Mouse (Mus musculus) intestine, embryonic 15.5 days (tissue): ENCODE measurements around the gene Zfp787. TPM values are rescaled to one million over a fixed set of nuclear protein-coding genes. Genes with fewer than 3 reads are reported as not detected.

Experiments
- ATAC-seq: fragments of 200-750 bp; cut with Nextera tagmentation; 2 replicates; pipeline ENCODE4 v1.8.0; 2017; ENCODE audit warnings: moderate TSS enrichment, moderate library complexity
- H3K27ac ChIP-seq: fragments of 300-500 bp; sonication (generic); 2 replicates; pipeline ENCODE4 v1.5.1; 2015; ENCODE audit warnings: mild to moderate bottlenecking, inconsistent platforms
- H3K27me3 ChIP-seq: fragments of 300-500 bp; sonication (generic); replicated peaks from 2 replicates; pipeline ENCODE4 v1.6.1; 2015; ENCODE audit warnings: inconsistent platforms
- H3K36me3 ChIP-seq: fragments of 300-500 bp; sonication (generic); 2 replicates; pipeline ENCODE4 v1.6.1; 2015; ENCODE audit warnings: inconsistent platforms
- H3K4me1 ChIP-seq: fragments of 300-500 bp; sonication (generic); replicated peaks from 2 replicates; pipeline ENCODE4 v1.6.1; 2015; ENCODE audit warnings: inconsistent platforms
- H3K4me2 ChIP-seq: fragments of 300-500 bp; sonication (generic); replicated peaks from 2 replicates; pipeline ENCODE4 v1.6.1; 2015; ENCODE audit warnings: mild to moderate bottlenecking, inconsistent platforms
- H3K4me3 ChIP-seq: fragments of 300-500 bp; sonication (generic); replicated peaks from 2 replicates; pipeline ENCODE4 v1.5.1; 2015; ENCODE audit warnings: inconsistent platforms
- H3K9ac ChIP-seq: fragments of 300-500 bp; sonication (generic); 2 replicates; pipeline ENCODE4 v1.6.1; 2015; ENCODE audit warnings: inconsistent platforms
- H3K9me3 ChIP-seq: fragments of 300-500 bp; sonication (generic); 2 replicates; pipeline ENCODE4 v1.6.1; 2016; ENCODE audit warnings: inconsistent platforms
- WGBS: fragments of 180-500 bp; shearing (Covaris S2); methylation state at CpG from one replicate; pipeline ENCODE4 v1.1.7; 2015; 5-methylcytosine and 5-hydroxymethylcytosine counted together
- polyA plus RNA-seq: library from polyadenylated mRNA; unstranded; fragments of >200 nt; fragmentation: Nextera tagmentation; extraction: Ambion mirVana; gene quantifications from 2 replicates; pipeline ENCODE4 v1.2.1, GENCODE M21; 2015

Zfp787 gene
- polyA plus RNA-seq = 27.4 and 29.8 TPM in 2 replicates

DNA sequence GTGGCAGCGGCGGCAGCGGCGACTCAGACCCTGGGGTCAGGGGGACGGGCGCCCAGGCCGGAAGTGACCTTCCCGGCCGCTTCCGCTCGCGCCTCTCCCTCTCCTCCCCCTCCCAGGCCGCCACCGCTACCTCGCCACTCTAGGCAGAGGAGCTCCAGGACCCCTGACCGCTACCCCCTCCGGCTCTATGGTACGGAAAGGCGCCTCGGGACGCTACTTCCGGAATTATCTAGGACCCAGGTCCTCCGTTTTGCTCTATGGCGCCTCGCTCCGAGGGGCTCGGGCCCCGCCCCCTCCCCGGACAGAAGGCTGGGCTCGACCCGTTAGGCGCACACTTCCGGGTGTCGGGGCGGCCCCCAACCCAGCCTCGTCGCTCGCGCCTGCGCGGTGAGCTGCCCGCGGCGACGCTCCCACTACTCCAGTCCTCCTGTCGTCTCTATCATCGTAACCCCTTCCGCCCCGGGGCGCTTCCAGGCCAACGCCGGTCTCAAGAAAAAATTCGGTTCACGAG, at the start of gene Zfp787:
Zfp787 (minus strand) TSS at position 97 of the 511 bp plus-strand sequence.
- ATAC-seq = peak; percentile 95
- Histone ChIP-seq H3K4me1 (peaks cover 17% of the 10 kb centered on the region), H3K9ac (peak within 1 kb of the TSS; percentile 86), H3K27me3 (no peaks in the 10 kb centered on the region), H3K27ac (peak within 1 kb of the TSS; percentile 96), H3K4me2 (peak within 1 kb of the TSS; percentile 67), H3K36me3 (no peaks in the 10 kb centered on the region), H3K9me3 (no peaks in the 10 kb centered on the region), H3K4me3 (peak within 1 kb of the TSS; percentile 73)
- WGBS = 2% methylated on average over 51 of the region's 54 CpGs

DNA sequence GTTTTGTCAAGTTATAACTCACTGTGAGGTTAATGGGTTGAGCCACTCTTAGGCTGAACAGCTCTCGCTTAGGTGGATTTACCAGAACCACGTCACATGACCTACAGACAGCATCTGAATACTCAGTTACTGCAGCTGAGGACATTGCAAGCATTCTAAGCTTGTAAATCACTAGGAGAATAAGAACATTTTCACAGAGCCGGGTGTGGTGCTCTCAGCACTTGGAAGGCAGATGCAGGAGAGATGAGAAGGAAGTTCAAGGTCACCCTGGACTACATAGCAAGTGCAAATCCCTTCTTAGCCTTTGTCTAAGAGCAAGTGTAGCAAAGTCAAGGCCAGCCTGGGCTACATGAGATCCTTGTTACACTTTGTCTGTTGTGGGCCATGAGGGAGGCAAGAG, 48.4 kb upstream of the Zfp787 start:
- H3K9ac ChIP-seq = no peak overlapping the region
- no peak overlapping the region for H3K4me3 ChIP-seq
- no peak overlapping the region for H3K27ac ChIP-seq
- no peak overlapping the region for H3K4me2 ChIP-seq
- H3K36me3 ChIP-seq = no peaks in the 10 kb centered on the region
- ATAC-seq = no peak
- H3K27me3 ChIP-seq = no peaks in the 10 kb centered on the region
- 71% methylated on average over 3 of the region's 3 CpGs for WGBS
- no peaks in the 10 kb centered on the region for H3K9me3 ChIP-seq
- no peaks in the 10 kb centered on the region for H3K4me1 ChIP-seq

DNA sequence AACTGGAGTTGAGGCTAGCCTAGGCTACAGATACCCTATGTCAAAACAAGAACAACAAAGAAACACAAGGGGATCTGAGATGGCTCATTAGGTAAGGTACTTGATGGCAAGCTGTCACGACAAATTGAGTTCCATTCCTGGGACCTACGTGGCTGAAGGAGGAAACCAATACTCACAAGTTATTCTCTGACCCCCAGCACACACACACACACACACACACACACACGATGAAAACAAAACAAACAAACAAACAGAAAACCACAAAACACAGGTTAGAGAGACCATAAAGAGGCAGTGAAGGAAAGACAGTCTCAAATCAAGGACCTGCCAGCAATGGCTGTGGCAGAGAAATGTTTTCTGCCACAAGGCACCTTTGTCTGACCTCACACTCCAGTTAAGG, 41.0 kb upstream of the Zfp787 start, which contains the start of gene Galp:
Galp (plus strand) TSS at position 301 of the 400 bp plus-strand sequence.
- Histone ChIP-seq H3K27ac (no peak within 1 kb of the TSS), H3K9ac (no peak within 1 kb of the TSS), H3K4me2 (no peak within 1 kb of the TSS), H3K9me3 (no peaks in the 10 kb centered on the region), H3K36me3 (no peaks in the 10 kb centered on the region), H3K27me3 (no peaks in the 10 kb centered on the region), H3K4me1 (no peaks in the 10 kb centered on the region), H3K4me3 (no peak within 1 kb of the TSS)
- no peak for ATAC-seq
- WGBS = 54% methylated on average over 3 of the region's 3 CpGs

DNA sequence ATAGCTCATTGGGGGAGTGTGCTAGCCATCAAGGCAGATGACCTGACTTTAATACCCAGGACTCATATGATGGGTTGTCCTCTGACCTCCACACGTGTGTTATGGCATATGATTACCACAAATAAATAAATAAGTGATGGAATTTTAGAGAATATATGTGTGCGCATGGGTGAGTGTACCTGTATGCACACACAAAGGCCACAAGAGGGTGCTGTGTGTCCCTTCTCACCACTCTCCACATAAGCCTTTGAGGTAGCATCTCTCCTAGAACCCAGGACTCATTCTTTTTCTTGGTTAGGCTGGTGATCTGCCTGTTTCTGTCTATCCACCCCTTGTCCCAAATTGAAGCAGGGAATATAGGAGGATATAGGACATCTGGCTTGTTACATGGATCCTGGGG, 40.0 kb upstream of the Zfp787 start:
- Histone ChIP-seq H3K4me3 (no peak overlapping the region), H3K27ac (no peak overlapping the region), H3K27me3 (no peaks in the 10 kb centered on the region), H3K9ac (no peak overlapping the region), H3K4me2 (no peak overlapping the region), H3K4me1 (no peaks in the 10 kb centered on the region), H3K9me3 (no peaks in the 10 kb centered on the region), H3K36me3 (no peaks in the 10 kb centered on the region)
- 52% methylated on average over 2 of the region's 2 CpGs for WGBS
- no peak for ATAC-seq

DNA sequence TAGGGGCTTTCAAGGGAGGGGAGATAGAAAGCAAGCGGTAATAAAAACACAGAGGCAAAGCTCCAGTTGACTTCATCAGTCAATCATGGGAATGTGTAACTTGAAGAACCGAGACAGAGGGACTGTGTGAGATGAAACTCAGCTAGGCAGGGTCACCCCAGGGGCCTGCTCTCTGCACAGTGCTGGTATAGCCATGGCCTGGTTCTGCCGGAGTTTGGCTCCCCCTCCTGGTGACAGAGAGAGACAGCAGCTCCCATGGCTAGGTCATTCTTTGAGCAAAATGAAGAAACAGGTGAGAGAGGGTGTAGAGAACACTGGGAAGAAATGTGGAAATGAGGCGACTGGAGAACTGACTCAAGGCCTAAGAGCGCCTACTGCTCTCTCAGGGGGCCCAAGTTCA, 38.3 kb upstream of the Zfp787 start:
- no peak overlapping the region for H3K4me2 ChIP-seq
- ATAC-seq = peak; percentile 66
- H3K9me3 ChIP-seq = no peaks in the 10 kb centered on the region
- no peaks in the 10 kb centered on the region for H3K4me1 ChIP-seq
- H3K27ac ChIP-seq = no peak overlapping the region
- WGBS = 18% methylated on average over 5 of the region's 5 CpGs
- peaks cover 10% of the 10 kb centered on the region for H3K36me3 ChIP-seq
- H3K27me3 ChIP-seq = no peaks in the 10 kb centered on the region
- H3K9ac ChIP-seq = no peak overlapping the region
- no peak overlapping the region for H3K4me3 ChIP-seq

DNA sequence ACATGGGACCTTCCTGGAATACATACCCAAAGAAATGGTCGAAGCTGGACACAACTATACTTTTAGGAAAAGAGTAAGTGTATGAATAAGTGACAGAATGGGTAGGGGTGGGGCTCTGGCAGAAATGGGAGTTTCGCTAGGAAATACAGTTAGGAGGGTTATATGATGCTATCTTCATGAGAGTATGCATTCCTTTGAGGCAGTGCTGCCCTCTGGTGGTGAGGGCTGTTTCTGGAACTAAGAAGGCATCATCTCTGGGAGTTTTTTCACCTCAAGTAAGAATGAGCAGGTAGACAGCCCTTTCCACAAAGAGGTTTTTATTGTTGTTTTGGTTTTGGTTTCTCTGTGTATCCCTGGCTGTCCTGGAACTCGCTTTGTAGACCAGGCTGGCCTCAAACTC, 35.6 kb upstream of the Zfp787 start:
- WGBS = 46% methylated on average over 3 of the region's 3 CpGs
- Histone ChIP-seq H3K4me2 (no peak overlapping the region), H3K9ac (no peak overlapping the region), H3K27me3 (no peaks in the 10 kb centered on the region), H3K9me3 (no peaks in the 10 kb centered on the region), H3K4me3 (no peak overlapping the region), H3K36me3 (peaks cover 25% of the 10 kb centered on the region), H3K4me1 (no peaks in the 10 kb centered on the region), H3K27ac (no peak overlapping the region)
- ATAC-seq = peak; percentile 13; the same call in 1 of the 2 replicates

DNA sequence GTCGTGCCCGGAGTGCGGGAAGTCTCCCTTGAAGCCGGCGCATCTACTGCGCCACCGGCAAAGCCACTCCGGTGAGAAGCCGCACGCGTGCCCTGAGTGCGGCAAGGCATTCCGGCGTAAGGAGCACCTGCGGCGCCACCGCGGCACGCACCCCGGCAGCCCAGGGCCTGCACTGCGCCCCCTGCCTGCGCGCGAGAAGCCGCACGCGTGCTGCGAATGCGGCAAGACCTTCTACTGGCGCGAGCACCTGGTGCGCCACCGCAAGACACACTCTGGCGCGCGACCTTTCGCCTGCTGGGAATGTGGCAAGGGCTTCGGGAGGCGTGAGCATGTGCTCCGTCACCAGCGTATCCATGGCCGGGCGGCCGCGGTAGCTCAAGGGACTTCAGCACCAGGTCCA, 33.7 kb upstream of the Zfp787 start:
- no peaks in the 10 kb centered on the region for H3K27me3 ChIP-seq
- no peak overlapping the region for H3K27ac ChIP-seq
- H3K4me2 ChIP-seq = no peak overlapping the region
- no peak overlapping the region for H3K9ac ChIP-seq
- ATAC-seq = peak; percentile 26; the same call in 1 of the 2 replicates
- peaks cover 35% of the 10 kb centered on the region for H3K36me3 ChIP-seq
- no peaks in the 10 kb centered on the region for H3K9me3 ChIP-seq
- H3K4me1 ChIP-seq = no peaks in the 10 kb centered on the region
- no peak overlapping the region for H3K4me3 ChIP-seq
- WGBS = 44% methylated on average over 45 of the region's 45 CpGs

DNA sequence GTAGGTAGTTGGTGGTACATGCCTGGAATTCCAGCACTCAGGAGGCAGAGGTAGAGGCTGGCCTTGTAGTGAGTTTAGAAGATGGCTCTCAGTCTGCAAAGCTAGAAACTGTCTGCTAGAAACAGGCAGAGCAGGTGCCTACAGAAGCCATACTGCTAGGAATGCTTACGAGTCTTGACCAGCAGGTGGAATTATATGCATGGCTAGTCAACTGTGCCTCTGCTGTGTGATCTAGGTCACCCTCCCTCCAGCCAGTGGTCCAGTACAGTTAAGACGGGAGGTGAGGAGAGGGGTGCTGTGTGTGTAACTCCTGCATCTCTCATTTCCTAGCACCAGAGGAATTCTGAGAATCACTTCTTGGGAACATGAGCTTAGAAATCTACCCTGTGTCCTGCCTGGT, 31.0 kb upstream of the Zfp787 start:
- Histone ChIP-seq H3K9ac (no peak overlapping the region), H3K4me1 (no peaks in the 10 kb centered on the region), H3K27me3 (no peaks in the 10 kb centered on the region), H3K27ac (no peak overlapping the region), H3K4me3 (no peak overlapping the region), H3K4me2 (no peak overlapping the region), H3K36me3 (peaks cover 41% of the 10 kb centered on the region), H3K9me3 (no peaks in the 10 kb centered on the region)
- WGBS = 90% methylated on average over 2 of the region's 2 CpGs
- ATAC-seq = no peak

DNA sequence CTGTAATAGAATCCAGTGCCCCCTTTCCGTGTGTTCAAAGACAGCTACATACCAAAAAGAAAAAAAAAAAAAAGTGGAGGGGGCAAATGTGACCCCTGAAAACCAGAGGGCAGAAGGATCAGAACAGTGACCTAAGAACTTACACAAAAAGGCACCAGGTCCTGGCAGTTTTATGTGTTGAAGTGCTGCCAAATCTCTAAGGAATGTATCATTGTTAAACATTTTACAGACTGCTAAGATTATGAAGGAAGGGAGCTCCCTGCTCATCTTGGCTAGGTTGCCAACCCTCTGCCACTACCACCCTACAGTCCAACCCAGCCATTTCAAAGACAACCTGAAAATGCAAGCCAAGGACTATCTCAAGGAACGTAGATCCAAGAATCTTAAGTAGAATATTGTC, 30.4 kb upstream of the Zfp787 start:
- ATAC-seq = no peak
- peaks cover 41% of the 10 kb centered on the region for H3K36me3 ChIP-seq

DNA sequence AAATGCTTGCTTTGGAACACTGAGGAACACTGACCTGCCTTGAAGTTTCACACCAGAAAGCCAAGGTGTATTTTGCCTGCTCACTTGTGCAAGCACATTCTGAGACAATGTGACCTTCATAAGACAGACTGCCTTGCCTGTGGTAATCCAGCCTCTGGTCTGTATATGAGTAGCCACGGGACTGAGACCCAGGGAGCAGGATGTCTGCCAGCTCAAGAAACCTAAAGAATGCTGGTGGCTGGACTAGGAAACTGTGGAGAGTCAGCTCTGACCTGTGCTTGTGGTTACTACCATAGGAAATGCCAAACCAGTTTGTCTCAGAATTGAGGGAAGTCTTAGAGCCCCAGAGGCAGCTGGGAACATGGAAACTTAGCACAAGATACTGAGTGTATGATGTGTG, 29.6 kb upstream of the Zfp787 start:
- Histone ChIP-seq H3K4me3 (no peak overlapping the region), H3K4me1 (no peaks in the 10 kb centered on the region), H3K4me2 (no peak overlapping the region), H3K36me3 (peaks cover 41% of the 10 kb centered on the region), H3K9ac (no peak overlapping the region), H3K9me3 (no peaks in the 10 kb centered on the region), H3K27ac (no peak overlapping the region), H3K27me3 (no peaks in the 10 kb centered on the region)
- ATAC-seq = no peak
- WGBS = 93% methylated on average over 1 of the region's 1 CpGs

More for the DNA sequence above, 30.4 kb upstream of the Zfp787 start:
- Histone ChIP-seq H3K9ac (no peak overlapping the region), H3K4me2 (no peak overlapping the region), H3K27ac (no peak overlapping the region), H3K27me3 (no peaks in the 10 kb centered on the region), H3K4me1 (no peaks in the 10 kb centered on the region), H3K4me3 (no peak overlapping the region), H3K9me3 (no peaks in the 10 kb centered on the region)
- 95% methylated on average over 2 of the region's 2 CpGs for WGBS

DNA sequence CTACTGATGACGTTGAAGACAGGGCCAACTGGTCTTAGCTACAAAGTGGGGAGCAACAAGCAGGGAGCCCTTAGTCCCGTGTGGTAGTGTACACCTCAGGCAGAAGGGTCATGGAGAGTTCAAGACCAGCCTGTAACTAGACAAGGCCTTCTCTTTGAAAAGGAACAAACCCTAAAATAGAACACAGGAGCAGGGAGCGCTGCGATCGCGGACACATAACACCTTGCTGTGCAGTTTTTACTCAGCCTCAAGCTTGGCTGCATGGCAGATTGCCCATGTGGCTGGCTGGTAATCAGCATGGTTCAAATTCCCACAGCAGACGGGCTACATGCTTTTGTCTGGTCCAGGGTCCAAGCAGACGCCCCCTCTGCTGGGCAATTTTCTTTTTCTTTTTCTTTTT, 28.7 kb upstream of the Zfp787 start:
- Histone ChIP-seq H3K36me3 (peaks cover 35% of the 10 kb centered on the region), H3K4me3 (no peak overlapping the region), H3K27ac (no peak overlapping the region), H3K9ac (no peak overlapping the region), H3K27me3 (no peaks in the 10 kb centered on the region), H3K4me1 (no peaks in the 10 kb centered on the region), H3K9me3 (no peaks in the 10 kb centered on the region), H3K4me2 (no peak overlapping the region)
- 91% methylated on average over 8 of the region's 8 CpGs for WGBS
- ATAC-seq = no peak

DNA sequence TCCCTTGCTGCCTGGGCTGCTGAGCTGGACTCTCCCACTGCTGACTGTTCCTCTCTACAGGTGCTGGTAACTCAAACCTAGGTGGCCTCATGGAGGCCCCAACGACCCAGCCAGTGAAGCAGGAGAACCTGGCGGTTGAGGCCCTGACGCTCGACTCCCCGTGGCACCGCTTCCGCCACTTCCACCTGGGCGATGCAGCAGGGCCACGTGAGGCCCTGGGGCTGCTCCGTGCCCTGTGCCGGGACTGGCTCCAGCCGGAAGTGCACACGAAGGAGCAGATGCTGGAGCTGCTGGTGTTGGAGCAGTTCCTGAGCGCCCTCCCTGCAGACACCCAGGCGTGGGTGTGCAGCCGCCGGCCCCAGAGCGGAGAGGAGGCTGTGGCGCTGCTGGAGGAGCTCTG, 28.0 kb upstream of the Zfp787 start:
- Histone ChIP-seq H3K4me1 (no peaks in the 10 kb centered on the region), H3K9ac (no peak overlapping the region), H3K36me3 (peaks cover 29% of the 10 kb centered on the region), H3K4me2 (no peak overlapping the region), H3K9me3 (no peaks in the 10 kb centered on the region), H3K27ac (no peak overlapping the region), H3K4me3 (no peak overlapping the region), H3K27me3 (no peaks in the 10 kb centered on the region)
- 93% methylated on average over 19 of the region's 19 CpGs for WGBS
- ATAC-seq = no peak

DNA sequence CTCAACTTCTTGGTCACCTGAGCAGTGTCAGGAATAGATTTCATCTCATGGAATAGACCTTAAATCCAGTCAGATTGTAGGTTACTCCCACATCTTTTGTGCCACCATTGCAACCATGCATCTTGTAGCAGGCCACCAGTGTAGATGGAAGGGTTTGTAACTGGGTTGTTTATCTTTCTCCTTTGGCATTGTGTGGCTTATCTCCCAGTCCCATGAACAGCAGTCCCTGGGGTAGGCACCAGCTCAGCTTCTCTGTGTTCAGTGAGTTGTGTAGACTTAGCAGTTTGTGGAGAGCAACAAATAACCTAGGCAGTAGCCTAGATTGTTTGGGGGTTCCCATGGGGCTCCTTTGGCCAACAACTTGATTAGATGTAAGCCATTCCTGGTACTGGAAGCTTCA, 27.1 kb upstream of the Zfp787 start:
- no peaks in the 10 kb centered on the region for H3K27me3 ChIP-seq
- H3K4me1 ChIP-seq = no peaks in the 10 kb centered on the region
- H3K4me2 ChIP-seq = no peak overlapping the region
- no peaks in the 10 kb centered on the region for H3K9me3 ChIP-seq
- no peak overlapping the region for H3K4me3 ChIP-seq
- no peak overlapping the region for H3K9ac ChIP-seq
- H3K27ac ChIP-seq = no peak overlapping the region
- no peak for ATAC-seq
- peaks cover 23% of the 10 kb centered on the region for H3K36me3 ChIP-seq
